Mouse (Mus musculus) frontal cortex, postnatal 14 days (tissue): Measurements from ENCODE around the gene Gm27021.

Experiments
- DNase-seq, 2 experiments: peaks; one replicate each; pipeline ENCODE4 v3.0.0; 2022; ENCODE audit warnings: low spot score in 2 of 2

Gm27021 gene

GRCm38 (mm10) chr8:120607460-120607859, 60.4 kb downstream of the Gm27021 start:
- no peak for DNase-seq

- DNase-seq: no peak
Observed at GRCm38 (mm10) chr8:120602672-120603071, 65.2 kb downstream of the Gm27021 start.

- peak; percentile 59 to 76 for DNase-seq
Observed at GRCm38 (mm10) chr8:120599504-120599903, 68.4 kb downstream of the Gm27021 start.

- DNase-seq: peak; percentile 77
Observed at GRCm38 (mm10) chr8:120598579-120598978, 69.3 kb downstream of the Gm27021 start.

- no peak for DNase-seq
Observed at GRCm38 (mm10) chr8:120595963-120596362, 71.9 kb downstream of the Gm27021 start.

GRCm38 (mm10) chr8:120594571-120594970, 73.3 kb downstream of the Gm27021 start:
- DNase-seq: no peak

GRCm38 (mm10) chr8:120591587-120592292, 76.1 kb downstream of the Gm27021 start:
- no peak for DNase-seq

- no peak for DNase-seq
Observed at GRCm38 (mm10) chr8:120589921-120590320, 78.0 kb downstream of the Gm27021 start.

- peak; percentile 99 to 100 for DNase-seq
Observed at GRCm38 (mm10) chr8:120588908-120589771, 78.7 kb downstream of the Gm27021 start, which contains the start of gene Gins2. Gins2 (minus strand) TSS chr8:120589304.

GRCm38 (mm10) chr8:120585521-120585920, 82.4 kb downstream of the Gm27021 start:
- DNase-seq: no peak

GRCm38 (mm10) chr8:120581811-120582210, 86.1 kb downstream of the Gm27021 start:
- no peak for DNase-seq

GRCm38 (mm10) chr8:120581329-120581728, 86.5 kb downstream of the Gm27021 start:
- DNase-seq: no peak

- no peak for DNase-seq
Observed at GRCm38 (mm10) chr8:120580336-120581000, 87.4 kb downstream of the Gm27021 start.

GRCm38 (mm10) chr8:120577821-120578220, 90.1 kb downstream of the Gm27021 start:
- DNase-seq: no peak

- no peak for DNase-seq
Observed at GRCm38 (mm10) chr8:120575801-120576200, 92.1 kb downstream of the Gm27021 start.

GRCm38 (mm10) chr8:120574941-120575340, 92.9 kb downstream of the Gm27021 start:
- DNase-seq: no peak

- DNase-seq: no peak
Observed at GRCm38 (mm10) chr8:120573866-120574265, 94.0 kb downstream of the Gm27021 start.

GRCm38 (mm10) chr8:120572534-120572933, 95.3 kb downstream of the Gm27021 start:
- DNase-seq: no peak

GRCm38 (mm10) chr8:120571561-120571960, 96.3 kb downstream of the Gm27021 start:
- DNase-seq: no peak

GRCm38 (mm10) chr8:120569939-120570715, 97.8 kb downstream of the Gm27021 start:
- DNase-seq: peak in 1 of 2 experiments; percentile 73

GRCm38 (mm10) chr8:120569123-120569522, 98.8 kb downstream of the Gm27021 start:
- no peak for DNase-seq
